Mouse (Mus musculus) retina, embryonic 14.5 days (tissue): ENCODE data around the gene Itpk1.

Experiments used
- DNase-seq: peaks from one replicate; pipeline ENCODE4 v3.0.0-alpha.2; 2015; ENCODE audit warnings: low spot score

Gene Itpk1

GRCm38 (mm10) chr12:102551186-102551585, 153.5 kb downstream of the Itpk1 start:
- DNase-seq, result no peak

GRCm38 (mm10) chr12:102550529-102550928, 154.2 kb downstream of the Itpk1 start:
- peak; percentile 90 for DNase-seq

- no peak for DNase-seq
Observed at GRCm38 (mm10) chr12:102545122-102545521, 159.6 kb downstream of the Itpk1 start.

- DNase-seq, result peak; percentile 54
Observed at GRCm38 (mm10) chr12:102541168-102541567, 163.6 kb downstream of the Itpk1 start.

GRCm38 (mm10) chr12:102540278-102540677, 164.5 kb downstream of the Itpk1 start:
- DNase-seq, result no peak

GRCm38 (mm10) chr12:102535796-102536195, 168.9 kb downstream of the Itpk1 start:
- DNase-seq, result no peak

- no peak for DNase-seq
Observed at GRCm38 (mm10) chr12:102527989-102528388, 176.7 kb downstream of the Itpk1 start.

GRCm38 (mm10) chr12:102524760-102525159, 180.0 kb downstream of the Itpk1 start:
- peak; percentile 72 for DNase-seq

GRCm38 (mm10) chr12:102524216-102524615, 180.5 kb downstream of the Itpk1 start:
- no peak for DNase-seq

- no peak for DNase-seq
Observed at GRCm38 (mm10) chr12:102521777-102522319, 182.9 kb downstream of the Itpk1 start.

- DNase-seq, result no peak
Observed at GRCm38 (mm10) chr12:102519929-102520720, 184.6 kb downstream of the Itpk1 start.
